Mouse (Mus musculus) forebrain, embryonic 13.5 days (tissue): Measurements from ENCODE around the gene Adh4. TPM values are rescaled to one million over a fixed set of nuclear protein-coding genes. Genes with fewer than 3 reads are reported as not detected.

ENCODE experiments used
- ATAC-seq: fragments of 200-750 bp; cut with Nextera tagmentation; 2 replicates; pipeline ENCODE4 v1.8.0; 2017
- H3K27ac ChIP-seq: fragments of 300-500 bp; sonication (generic); 2 replicates; pipeline ENCODE4 v1.5.1; 2015; ENCODE audit warnings: inconsistent platforms, mild to moderate bottlenecking, moderate library complexity
- H3K27me3 ChIP-seq: fragments of 300-500 bp; sonication (generic); 2 replicates; pipeline ENCODE4 v1.6.1; 2015; ENCODE audit warnings: mild to moderate bottlenecking, inconsistent platforms
- H3K36me3 ChIP-seq: fragments of 300-500 bp; sonication (generic); 2 replicates; pipeline ENCODE4 v1.6.1; 2015; ENCODE audit warnings: mild to moderate bottlenecking, inconsistent platforms; ENCODE audit not compliant: poor library complexity, severe bottlenecking
- H3K4me1 ChIP-seq: fragments of 300-500 bp; sonication (generic); 2 replicates; pipeline ENCODE4 v1.6.1; 2015; ENCODE audit warnings: inconsistent platforms
- H3K4me2 ChIP-seq: fragments of 300-500 bp; sonication (generic); 2 replicates; pipeline ENCODE4 v1.6.1; 2015; ENCODE audit warnings: inconsistent platforms, mild to moderate bottlenecking, moderate library complexity
- H3K4me3 ChIP-seq: fragments of 300-500 bp; sonication (generic); 2 replicates; pipeline ENCODE4 v1.5.1; 2015; ENCODE audit warnings: mild to moderate bottlenecking, inconsistent platforms
- H3K9ac ChIP-seq: fragments of 300-500 bp; sonication (generic); 2 replicates; pipeline ENCODE4 v1.6.1; 2015; ENCODE audit warnings: mild to moderate bottlenecking, inconsistent platforms
- H3K9me3 ChIP-seq: fragments of 300-500 bp; sonication (generic); replicated peaks from 2 replicates; pipeline ENCODE4 v1.6.1; 2016; ENCODE audit warnings: inconsistent platforms
- WGBS: fragments of 180-500 bp; shearing (Covaris S2); methylation state at CpG from one replicate; pipeline ENCODE4 v1.1.7; 2015; 5-methylcytosine and 5-hydroxymethylcytosine counted together
- polyA plus RNA-seq: library from polyadenylated mRNA; unstranded; fragments of >200 nt; fragmentation: Nextera tagmentation; extraction: Ambion mirVana; gene quantifications from 2 replicates; pipeline ENCODE4 v1.2.1, GENCODE M21; 2015

The Adh4 gene
- polyA plus RNA-seq, 1 experiment from 2014 or later, result not detected

- Histone ChIP-seq H3K9me3 (no peaks in the 10 kb centered on the region), H3K36me3 (no peaks in the 10 kb centered on the region), H3K9ac (no peak overlapping the region), H3K4me1 (no peaks in the 10 kb centered on the region), H3K4me2 (no peak overlapping the region), H3K27me3 (no peaks in the 10 kb centered on the region), H3K27ac (no peak overlapping the region), H3K4me3 (no peak overlapping the region)
- 71% methylated on average over 3 of the region's 3 CpGs for WGBS
- ATAC-seq, result no peak
Measured at GRCm38 (mm10) chr3:138410211-138410610, 5.1 kb upstream of the Adh4 start.

- Histone ChIP-seq H3K27me3 (no peaks in the 10 kb centered on the region), H3K9ac (no peak overlapping the region), H3K9me3 (no peaks in the 10 kb centered on the region), H3K4me3 (no peak overlapping the region), H3K4me2 (no peak overlapping the region), H3K36me3 (no peaks in the 10 kb centered on the region), H3K27ac (no peak overlapping the region), H3K4me1 (no peaks in the 10 kb centered on the region)
- ATAC-seq, result no peak
- WGBS, result 82% methylated on average over 6 of the region's 6 CpGs
Measured at GRCm38 (mm10) chr3:138419369-138419768, 4.1 kb downstream of the Adh4 start.

GRCm38 (mm10) chr3:138420385-138420784, 5.1 kb downstream of the Adh4 start:
- H3K27me3 ChIP-seq, result no peaks in the 10 kb centered on the region
- no peak overlapping the region for H3K4me2 ChIP-seq
- WGBS, result 93% methylated on average over 3 of the region's 3 CpGs
- H3K27ac ChIP-seq, result no peak overlapping the region
- no peaks in the 10 kb centered on the region for H3K9me3 ChIP-seq
- H3K36me3 ChIP-seq, result no peaks in the 10 kb centered on the region
- ATAC-seq, result no peak
- no peak overlapping the region for H3K4me3 ChIP-seq
- H3K4me1 ChIP-seq, result no peaks in the 10 kb centered on the region
- H3K9ac ChIP-seq, result no peak overlapping the region

GRCm38 (mm10) chr3:138423664-138424063, 8.4 kb downstream of the Adh4 start:
- Histone ChIP-seq H3K4me1 (no peaks in the 10 kb centered on the region), H3K9ac (no peak overlapping the region), H3K27me3 (no peaks in the 10 kb centered on the region), H3K9me3 (no peaks in the 10 kb centered on the region), H3K36me3 (no peaks in the 10 kb centered on the region), H3K27ac (no peak overlapping the region), H3K4me2 (no peak overlapping the region), H3K4me3 (no peak overlapping the region)
- 73% methylated on average over 2 of the region's 2 CpGs for WGBS
- no peak for ATAC-seq

- WGBS, result 70% methylated on average over 4 of the region's 4 CpGs
- no peaks in the 10 kb centered on the region for H3K9me3 ChIP-seq
- no peaks in the 10 kb centered on the region for H3K4me1 ChIP-seq
- no peak overlapping the region for H3K9ac ChIP-seq
- no peak for ATAC-seq
- no peak overlapping the region for H3K4me2 ChIP-seq
- no peaks in the 10 kb centered on the region for H3K36me3 ChIP-seq
- no peak overlapping the region for H3K4me3 ChIP-seq
- no peak overlapping the region for H3K27ac ChIP-seq
- H3K27me3 ChIP-seq, result no peaks in the 10 kb centered on the region
Measured at GRCm38 (mm10) chr3:138424247-138424646, 9.0 kb downstream of the Adh4 start.

- 91% methylated on average over 6 of the region's 6 CpGs for WGBS
- Histone ChIP-seq H3K4me1 (no peaks in the 10 kb centered on the region), H3K36me3 (no peaks in the 10 kb centered on the region), H3K27ac (no peak overlapping the region), H3K9me3 (no peaks in the 10 kb centered on the region), H3K4me2 (no peak overlapping the region), H3K9ac (no peak overlapping the region), H3K27me3 (no peaks in the 10 kb centered on the region), H3K4me3 (no peak overlapping the region)
- ATAC-seq, result no peak
Measured at GRCm38 (mm10) chr3:138430360-138430976, 15.2 kb downstream of the Adh4 start.

- WGBS, result 68% methylated on average over 2 of the region's 2 CpGs
Measured at GRCm38 (mm10) chr3:138431835-138432234, 16.6 kb downstream of the Adh4 start.

GRCm38 (mm10) chr3:138438716-138439115, 23.4 kb downstream of the Adh4 start:
- H3K4me1 ChIP-seq, result peaks cover 5% of the 10 kb centered on the region
- H3K36me3 ChIP-seq, result no peaks in the 10 kb centered on the region
- no peak overlapping the region for H3K27ac ChIP-seq
- H3K27me3 ChIP-seq, result no peaks in the 10 kb centered on the region
- H3K4me3 ChIP-seq, result no peak overlapping the region
- WGBS, result 83% methylated on average over 3 of the region's 3 CpGs
- H3K9me3 ChIP-seq, result no peaks in the 10 kb centered on the region
- no peak overlapping the region for H3K4me2 ChIP-seq
- no peak for ATAC-seq
- no peak overlapping the region for H3K9ac ChIP-seq

More at GRCm38 (mm10) chr3:138431835-138432234, 16.6 kb downstream of the Adh4 start:
- Histone ChIP-seq H3K27me3 (no peaks in the 10 kb centered on the region), H3K4me2 (no peak overlapping the region), H3K9ac (no peak overlapping the region), H3K4me1 (no peaks in the 10 kb centered on the region), H3K9me3 (no peaks in the 10 kb centered on the region), H3K27ac (no peak overlapping the region), H3K4me3 (no peak overlapping the region), H3K36me3 (no peaks in the 10 kb centered on the region)
- ATAC-seq, result peak; percentile 50; the same call in 1 of the 2 replicates

GRCm38 (mm10) chr3:138442203-138442602, 26.9 kb downstream of the Adh4 start:
- Histone ChIP-seq H3K27ac (peak overlapping the region; percentile 66), H3K4me1 (peaks cover 18% of the 10 kb centered on the region), H3K9ac (peak overlapping the region; percentile 76), H3K4me3 (peak overlapping the region; percentile 66), H3K4me2 (peak overlapping the region; percentile 77), H3K9me3 (no peaks in the 10 kb centered on the region), H3K27me3 (no peaks in the 10 kb centered on the region), H3K36me3 (peaks cover 23% of the 10 kb centered on the region)
- WGBS, result 4% methylated on average over 9 of the region's 9 CpGs
- no peak; the same call in 1 of the 2 replicates for ATAC-seq

GRCm38 (mm10) chr3:138442612-138443464, 27.6 kb downstream of the Adh4 start, which contains the start of gene Adh5:
Adh5 (plus strand) TSS chr3:138443093.
- WGBS, result under 1% methylated on average over 86 of the region's 86 CpGs
- peak within 1 kb of the TSS; percentile 89 for H3K9ac ChIP-seq
- H3K27me3 ChIP-seq, result no peaks in the 10 kb centered on the region
- H3K36me3 ChIP-seq, result peaks cover 29% of the 10 kb centered on the region
- no peaks in the 10 kb centered on the region for H3K9me3 ChIP-seq
- peak; percentile 99 for ATAC-seq
- peak within 1 kb of the TSS; percentile 77 for H3K4me2 ChIP-seq
- peak within 1 kb of the TSS; percentile 66 for H3K4me3 ChIP-seq
- H3K27ac ChIP-seq, result peak within 1 kb of the TSS; percentile 82
- H3K4me1 ChIP-seq, result peaks cover 18% of the 10 kb centered on the region

- WGBS, result 4% methylated on average over 9 of the region's 9 CpGs
- Histone ChIP-seq H3K9ac (peak overlapping the region; percentile 89), H3K4me2 (peak overlapping the region; percentile 77), H3K9me3 (no peaks in the 10 kb centered on the region), H3K27me3 (no peaks in the 10 kb centered on the region), H3K36me3 (peaks cover 35% of the 10 kb centered on the region), H3K27ac (peak overlapping the region; percentile 82), H3K4me3 (peak overlapping the region; percentile 66), H3K4me1 (peaks cover 18% of the 10 kb centered on the region)
- no peak for ATAC-seq
Measured at GRCm38 (mm10) chr3:138443465-138443771, 28.2 kb downstream of the Adh4 start.

GRCm38 (mm10) chr3:138448077-138448860, 33.0 kb downstream of the Adh4 start:
- Histone ChIP-seq H3K36me3 (peaks cover 81% of the 10 kb centered on the region), H3K9me3 (no peaks in the 10 kb centered on the region), H3K27me3 (no peaks in the 10 kb centered on the region), H3K4me1 (peaks cover 14% of the 10 kb centered on the region), H3K4me3 (no peak overlapping the region), H3K9ac (no peak overlapping the region), H3K4me2 (no peak overlapping the region), H3K27ac (no peak overlapping the region)
- WGBS, result 87% methylated on average over 12 of the region's 12 CpGs
- ATAC-seq, result no peak
